Mouse (Mus musculus) WW6 (cell line): ENCODE data around the gene Sipa1l2.

ENCODE experiments used
- DNase-seq: peaks from one replicate; pipeline ENCODE4 v3.0.0-alpha.2; 2013; ENCODE audit warnings: low read depth, low spot score

Gene Sipa1l2

GRCm38 (mm10) chr8:125513935-125514334, 55.7 kb downstream of the Sipa1l2 start:
- no peak for DNase-seq

GRCm38 (mm10) chr8:125513242-125513866, 56.3 kb downstream of the Sipa1l2 start:
- no peak for DNase-seq

GRCm38 (mm10) chr8:125512561-125512960, 57.0 kb downstream of the Sipa1l2 start:
- DNase-seq, result no peak

GRCm38 (mm10) chr8:125510861-125511668, 58.5 kb downstream of the Sipa1l2 start:
- no peak for DNase-seq

- no peak for DNase-seq
Observed at GRCm38 (mm10) chr8:125509776-125510175, 59.8 kb downstream of the Sipa1l2 start.

GRCm38 (mm10) chr8:125509175-125509574, 60.4 kb downstream of the Sipa1l2 start:
- no peak for DNase-seq

- DNase-seq, result no peak
Observed at GRCm38 (mm10) chr8:125507291-125507690, 62.3 kb downstream of the Sipa1l2 start.

- no peak for DNase-seq
Observed at GRCm38 (mm10) chr8:125504605-125505257, 64.9 kb downstream of the Sipa1l2 start.

GRCm38 (mm10) chr8:125503808-125504207, 65.8 kb downstream of the Sipa1l2 start:
- DNase-seq, result no peak

- no peak for DNase-seq
Observed at GRCm38 (mm10) chr8:125502828-125503227, 66.8 kb downstream of the Sipa1l2 start.

GRCm38 (mm10) chr8:125500005-125500404, 69.6 kb downstream of the Sipa1l2 start:
- DNase-seq, result no peak

- DNase-seq, result no peak
Observed at GRCm38 (mm10) chr8:125498508-125498907, 71.1 kb downstream of the Sipa1l2 start.

- DNase-seq, result no peak
Observed at GRCm38 (mm10) chr8:125495545-125495944, 74.1 kb downstream of the Sipa1l2 start.

GRCm38 (mm10) chr8:125493254-125493815, 76.3 kb downstream of the Sipa1l2 start:
- no peak for DNase-seq

- no peak for DNase-seq
Observed at GRCm38 (mm10) chr8:125492416-125492815, 77.2 kb downstream of the Sipa1l2 start.

- DNase-seq, result no peak
Observed at GRCm38 (mm10) chr8:125488747-125489146, 80.9 kb downstream of the Sipa1l2 start.

- no peak for DNase-seq
Observed at GRCm38 (mm10) chr8:125485715-125486114, 83.9 kb downstream of the Sipa1l2 start.

GRCm38 (mm10) chr8:125484530-125485196, 84.9 kb downstream of the Sipa1l2 start:
- DNase-seq, result no peak

- no peak for DNase-seq
Observed at GRCm38 (mm10) chr8:125482491-125483096, 87.0 kb downstream of the Sipa1l2 start.

- no peak for DNase-seq
Observed at GRCm38 (mm10) chr8:125474876-125475275, 94.7 kb downstream of the Sipa1l2 start.

GRCm38 (mm10) chr8:125471374-125471773, 98.2 kb downstream of the Sipa1l2 start:
- DNase-seq, result no peak
